Mouse (Mus musculus): ENCODE measurements at regions not wholly inside any gene's neighbourhood (a gene's known extent, or its start where the extent isn't known, plus 50 kb on each side); places are given as distances from the start of the nearest gene placed in this dataset.

DNA sequence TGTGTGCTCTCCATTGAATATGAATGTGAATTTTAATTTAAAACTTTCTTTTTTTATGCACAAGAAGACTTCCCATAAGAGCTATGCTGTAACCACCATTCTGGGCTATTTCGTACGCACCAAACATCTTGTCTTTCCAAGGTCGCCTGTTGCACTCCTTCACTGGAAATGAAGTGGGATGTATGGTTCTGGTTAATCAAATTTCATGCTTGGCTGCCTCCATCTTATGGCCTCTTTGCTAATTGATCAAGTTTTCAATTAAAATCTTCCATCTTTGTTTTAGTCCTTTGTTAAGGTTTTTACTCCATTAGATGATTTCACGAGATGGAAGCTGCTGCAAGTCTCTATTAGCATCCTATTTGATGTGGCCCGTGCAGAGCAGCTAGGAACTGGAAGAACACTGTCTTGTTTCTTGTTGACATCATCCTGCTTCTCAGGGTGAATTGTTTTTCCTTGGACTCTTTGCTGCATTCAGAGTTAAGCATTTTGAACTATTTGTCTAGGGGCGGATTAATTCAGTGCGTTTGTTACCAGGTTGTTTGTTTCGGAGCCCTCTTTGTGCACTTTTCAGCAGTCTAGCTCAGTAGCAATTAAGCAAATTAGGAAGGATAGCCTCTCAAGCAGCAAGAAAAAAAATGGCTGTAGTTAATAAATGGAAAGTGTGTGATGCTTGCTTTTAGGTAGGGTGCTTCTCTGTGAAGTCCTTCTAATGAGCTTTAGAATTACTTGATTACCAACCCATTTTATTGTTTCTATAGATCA lies 147.4 kb upstream of the Alcam start:
- TF ChIP-seq BHLHE40 (IDR thresholded peaks at IDR 0.05; ENCODE audit: low read depth, low read length) (no peak), POLR2A (IDR thresholded peaks at IDR 0.05; ENCODE audit: low read depth, low read length) (no peak), CTCF (conservative IDR thresholded peaks at IDR 0.05 in 1 of 2, IDR thresholded peaks at IDR 0.05 in 1 of 2; ENCODE audit: low read depth in 2 of 2, low read length in 2 of 2) (no peak), EP300 (IDR thresholded peaks at IDR 0.05; ENCODE audit: low read length) (no peak), MAFK (IDR thresholded peaks at IDR 0.05; ENCODE audit: insufficient replicate concordance, low read length) (no peak), CHD1 (IDR thresholded peaks at IDR 0.05; ENCODE audit: low read depth, low read length) (no peak), USF1 (IDR thresholded peaks at IDR 0.05; ENCODE audit: low read depth, low read length) (no peak), USF2 (conservative IDR thresholded peaks at IDR 0.05; ENCODE audit: low read depth, low read length) (no peak), POLR2AphosphoS2 (IDR thresholded peaks at IDR 0.05; ENCODE audit: low read depth, low read length) (no peak), MXI1 (IDR thresholded peaks at IDR 0.05; ENCODE audit: low read depth, low read length) (no peak), RAD21 (IDR thresholded peaks at IDR 0.05; ENCODE audit: low read depth, low read length) (no peak), UBTF (IDR thresholded peaks at IDR 0.05; ENCODE audit: low read depth, low read length) (no peak), MAZ (IDR thresholded peaks at IDR 0.05; ENCODE audit: low read depth, low read length) (no peak)

Data from CH12.LX (cell line).